ENCODE assay signal across 24 mouse cellular contexts in the genomic region with DNA sequence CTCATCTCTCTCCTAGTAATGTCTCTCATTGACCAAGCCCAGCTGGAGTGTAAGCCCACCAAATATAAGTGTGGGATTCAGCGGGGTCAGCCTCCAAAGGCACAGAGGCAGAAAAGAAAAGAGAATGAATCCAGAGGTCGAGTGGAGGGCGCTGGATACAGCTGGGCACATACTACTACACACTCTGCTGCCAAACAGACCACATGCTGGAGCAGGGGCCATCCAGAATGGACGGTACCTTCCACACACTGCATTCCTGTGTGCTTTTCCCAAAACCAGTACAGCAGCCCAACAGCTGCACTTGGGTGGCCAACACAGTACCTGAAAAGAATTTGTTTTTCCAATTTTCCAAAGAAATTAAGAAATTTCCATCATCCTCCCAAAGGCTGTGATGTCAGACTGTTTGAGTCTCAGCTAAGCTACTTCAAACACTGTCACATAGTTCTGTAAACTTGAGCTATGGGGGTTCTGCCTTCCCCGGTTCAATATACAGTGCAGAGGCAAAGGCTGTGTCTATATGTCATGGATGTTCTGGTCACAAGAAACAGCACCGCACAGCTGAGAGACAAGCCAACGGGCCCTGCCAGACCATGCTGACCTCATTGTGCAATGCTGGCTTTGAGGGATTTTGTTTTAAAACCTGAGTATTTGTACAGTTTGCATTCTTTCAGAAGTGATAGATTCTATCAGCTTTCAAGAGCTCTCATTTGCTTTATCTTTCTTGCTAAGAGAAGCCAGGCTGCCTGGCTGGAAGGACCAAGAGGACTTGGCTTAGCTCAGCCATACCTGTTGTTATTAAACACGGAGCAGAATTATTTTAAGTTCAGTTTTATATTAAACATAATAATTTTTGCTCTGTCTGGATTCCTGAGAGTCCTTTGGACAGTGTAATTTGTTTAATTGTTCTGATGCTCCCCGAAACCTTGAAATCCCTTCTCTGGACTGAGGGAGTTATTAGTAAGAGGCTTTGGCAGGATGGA.
DNase-seq lines count a peak whose midpoint lies in the region; ATAC-seq and TF ChIP-seq lines count a peak whose summit lies in the region.
"Had no signal": no experiment of that assay in that cellular context is flagged by ENCODE, and none has a peak within 500 bp of the region (broad histone marks: within the 10 kb centered on the region; RNA-seq: fewer than 3 reads in every experiment).

No protein-coding gene starts in this region.

- no peak for TF ChIP-seq CTCF in intestine, postnatal 0 days (IDR thresholded peaks at IDR 0.05; ENCODE audit: low read depth)
- TF ChIP-seq CTCF in lung, postnatal 0 days (IDR thresholded peaks at IDR 0.05), result no peak

- H3K27me3 ChIP-seq in intestine, embryonic 14.5 days (replicated peaks; ENCODE audit: control insufficient read depth, insufficient read depth, low read length), result no peaks in the 10 kb centered on the region
- H3K27me3 ChIP-seq in intestine, postnatal 0 days (replicated peaks; ENCODE audit: control insufficient read depth, insufficient read depth, low read length), result no peaks in the 10 kb centered on the region
- H3K27me3 ChIP-seq in lung, postnatal 0 days (replicated peaks; ENCODE audit: insufficient read depth, low read length), result no peaks in the 10 kb centered on the region
- no peaks in the 10 kb centered on the region for H3K27me3 ChIP-seq in stomach, embryonic 15.5 days (replicated peaks)
- no peaks in the 10 kb centered on the region for H3K27me3 ChIP-seq in forebrain, embryonic 15.5 days
- H3K27me3 ChIP-seq: embryonic facial prominence, embryonic 15.5 days; heart, embryonic 15.5 days; hindbrain, embryonic 13.5 days had no signal

- no peaks in the 10 kb centered on the region for H3K9me3 ChIP-seq in intestine, embryonic 14.5 days (ENCODE audit: control insufficient read depth, low read length)
- no peaks in the 10 kb centered on the region for H3K9me3 ChIP-seq in intestine, postnatal 0 days (ENCODE audit: control insufficient read depth)
- no peaks in the 10 kb centered on the region for H3K9me3 ChIP-seq in lung, postnatal 0 days (ENCODE audit: low read length)
- H3K9me3 ChIP-seq in stomach, embryonic 15.5 days, result no peaks in the 10 kb centered on the region
- H3K9me3 ChIP-seq in forebrain, embryonic 15.5 days, result no peaks in the 10 kb centered on the region
- H3K9me3 ChIP-seq: embryonic facial prominence, embryonic 15.5 days; G1E; heart, embryonic 15.5 days; hindbrain, embryonic 13.5 days had no signal

- no peaks in the 10 kb centered on the region for H3K36me3 ChIP-seq in intestine, embryonic 14.5 days (ENCODE audit: control insufficient read depth, insufficient read depth, low read length)
- no peaks in the 10 kb centered on the region for H3K36me3 ChIP-seq in intestine, postnatal 0 days (ENCODE audit: control insufficient read depth, insufficient read depth)
- no peaks in the 10 kb centered on the region for H3K36me3 ChIP-seq in lung, postnatal 0 days (ENCODE audit: insufficient read depth, low read length)
- H3K36me3 ChIP-seq in stomach, embryonic 15.5 days, result no peaks in the 10 kb centered on the region
- H3K36me3 ChIP-seq in forebrain, embryonic 15.5 days, result no peaks in the 10 kb centered on the region
- H3K36me3 ChIP-seq: embryonic facial prominence, embryonic 15.5 days; G1E; heart, embryonic 15.5 days; hindbrain, embryonic 13.5 days had no signal

- ATAC-seq in intestine, embryonic 14.5 days (replicated peaks; ENCODE audit: low FRiP score, low TSS enrichment, low read depth), result peak; percentile 72
- ATAC-seq in intestine, postnatal 0 days, result no peak
- ATAC-seq in lung, postnatal 0 days, result peak; percentile 50
- peak; percentile 72 for ATAC-seq in stomach, embryonic 15.5 days (ENCODE audit: insufficient read depth, low FRiP score, low read depth)
- ATAC-seq in forebrain, embryonic 15.5 days (replicated peaks), result no peak
- ATAC-seq: CD4-positive, CD25-positive, alpha-beta regulatory T cell, adult 4 months; forebrain, embryonic 16.5 days had no signal

- no peak overlapping the region for H3K4me2 ChIP-seq in intestine, embryonic 14.5 days (ENCODE audit: low read length)
- no peak overlapping the region for H3K4me2 ChIP-seq in intestine, postnatal 0 days (replicated peaks; ENCODE audit: low read depth)
- no peak overlapping the region for H3K4me2 ChIP-seq in lung, postnatal 0 days (replicated peaks; ENCODE audit: low read depth, low read length)
- H3K4me2 ChIP-seq in stomach, embryonic 15.5 days, result no peak overlapping the region
- no peak overlapping the region for H3K4me2 ChIP-seq in forebrain, embryonic 15.5 days (replicated peaks)
- H3K4me2 ChIP-seq: embryonic facial prominence, embryonic 15.5 days; heart, embryonic 11.5 days; heart, embryonic 15.5 days; hindbrain, embryonic 13.5 days had no signal

- H3K4me3 ChIP-seq in intestine, embryonic 14.5 days (ENCODE audit: low read depth, low read length), result no peak overlapping the region
- H3K4me3 ChIP-seq in intestine, postnatal 0 days (ENCODE audit: low read depth, low read length), result no peak overlapping the region
- no peak overlapping the region for H3K4me3 ChIP-seq in lung, postnatal 0 days (ENCODE audit: low read depth, low read length)
- no peak overlapping the region for H3K4me3 ChIP-seq in stomach, embryonic 15.5 days (replicated peaks)
- H3K4me3 ChIP-seq in forebrain, embryonic 15.5 days, result no peak overlapping the region
- H3K4me3 ChIP-seq: embryonic facial prominence, embryonic 15.5 days; erythroblast, embryonic 14.5 days; heart, adult 2 months; heart, embryonic 15.5 days; hindbrain, embryonic 13.5 days had no signal

- H3K27ac ChIP-seq in intestine, embryonic 14.5 days (ENCODE audit: low read depth), result peak overlapping the region; percentile 51
- no peak overlapping the region for H3K27ac ChIP-seq in intestine, postnatal 0 days (ENCODE audit: low read depth, low read length)
- H3K27ac ChIP-seq in lung, postnatal 0 days (ENCODE audit: low read length), result no peak overlapping the region
- peak overlapping the region; percentile 44; the same call in 1 of the 2 replicates for H3K27ac ChIP-seq in stomach, embryonic 15.5 days
- H3K27ac ChIP-seq in forebrain, embryonic 15.5 days (replicated peaks), result no peak overlapping the region
- H3K27ac ChIP-seq: embryonic facial prominence, embryonic 15.5 days; heart, adult 2 months; heart, embryonic 15.5 days; hindbrain, embryonic 13.5 days had no signal

- 43% methylated on average over 9 of the region's 9 CpGs for WGBS in intestine, embryonic 14.5 days
- 57% methylated on average over 9 of the region's 9 CpGs for WGBS in intestine, postnatal 0 days
- 42% methylated on average over 9 of the region's 9 CpGs for WGBS in lung, postnatal 0 days
- 47% methylated on average over 9 of the region's 9 CpGs for WGBS in stomach, embryonic 15.5 days
- WGBS in forebrain, embryonic 15.5 days, result 87% methylated on average over 9 of the region's 9 CpGs

- no peaks in the 10 kb centered on the region for H3K4me1 ChIP-seq in intestine, embryonic 14.5 days (replicated peaks; ENCODE audit: control insufficient read depth, insufficient read depth, low read length)
- H3K4me1 ChIP-seq in intestine, postnatal 0 days (replicated peaks; ENCODE audit: control insufficient read depth, insufficient read depth, low read length), result no peaks in the 10 kb centered on the region
- H3K4me1 ChIP-seq in lung, postnatal 0 days (ENCODE audit: insufficient read depth, low read depth, low read length), result peaks cover 5% of the 10 kb centered on the region; the same call in 1 of the 2 replicates
- no peaks in the 10 kb centered on the region for H3K4me1 ChIP-seq in stomach, embryonic 15.5 days
- no peaks in the 10 kb centered on the region for H3K4me1 ChIP-seq in forebrain, embryonic 15.5 days
- H3K4me1 ChIP-seq: embryonic facial prominence, embryonic 15.5 days; hindbrain, embryonic 13.5 days had no signal

- no peak for DNase-seq in intestine, embryonic 14.5 days (ENCODE audit: low spot score)
- peak; percentile 30 for DNase-seq in lung, postnatal 0 days (ENCODE audit: low spot score)
- DNase-seq in lung, postnatal 14 days, result no peak
- no peak for DNase-seq in adrenal gland, postnatal 25 days
- DNase-seq: adrenal gland, adult 8-10 months; B cell, adult 2 months; cerebellum, adult 11 months; cerebellum, adult 8-10 months; cerebellum, postnatal 14 days; embryo, embryonic 11 days; gastrocnemius, postnatal 10 days; heart, adult 2 months; heart, postnatal 14 days had no signal

- TF ChIP-seq EP300 in lung, postnatal 0 days (IDR thresholded peaks at IDR 0.05), result no peak

- H3K9ac ChIP-seq in intestine, embryonic 14.5 days (ENCODE audit: low read length), result no peak overlapping the region
- no peak overlapping the region for H3K9ac ChIP-seq in intestine, postnatal 0 days (ENCODE audit: low read depth, low read length)
- no peak overlapping the region for H3K9ac ChIP-seq in lung, postnatal 0 days (replicated peaks; ENCODE audit: low read depth)
- no peak overlapping the region for H3K9ac ChIP-seq in stomach, embryonic 15.5 days
- H3K9ac ChIP-seq in forebrain, embryonic 15.5 days (replicated peaks), result no peak overlapping the region
- H3K9ac ChIP-seq: embryonic facial prominence, embryonic 15.5 days; heart, embryonic 15.5 days; hindbrain, embryonic 13.5 days had no signal

Comparison
In these comparisons a context has a peak if more than half of its experiments do, and no peak if none do; other contexts are left out.
1. ATAC-seq: peak in intestine, embryonic 14.5 days (single experiment), lung, postnatal 0 days (single experiment) and stomach, embryonic 15.5 days (single experiment); none in intestine, postnatal 0 days (single experiment) and forebrain, embryonic 15.5 days (single experiment).
2. H3K27ac ChIP-seq: peak in intestine, embryonic 14.5 days (single experiment) and stomach, embryonic 15.5 days (single experiment); none in intestine, postnatal 0 days (single experiment), lung, postnatal 0 days (single experiment) and forebrain, embryonic 15.5 days (single experiment).